Mouse (Mus musculus): ENCODE results near the gene Chil1.

DNA sequence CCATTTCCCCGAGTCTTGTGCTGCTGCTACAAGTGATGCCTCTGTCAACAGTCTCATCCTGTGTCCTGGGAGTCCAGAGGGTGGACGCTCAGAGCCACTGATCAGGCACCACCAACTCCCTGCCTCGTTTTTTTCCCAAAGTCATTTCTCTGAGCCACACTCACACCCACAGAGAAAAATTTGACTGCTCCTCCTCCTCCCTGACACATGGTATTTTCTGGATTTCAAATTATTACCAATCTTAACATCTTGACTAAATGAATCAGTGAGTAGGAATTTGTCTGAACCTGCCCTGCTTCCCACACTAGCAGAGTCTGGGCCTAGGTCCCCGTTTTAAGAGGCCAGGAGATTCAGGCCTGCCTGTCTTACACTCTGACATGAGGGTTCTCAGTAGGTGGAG is 10.0 kb downstream of the Chil1 start:
- no peak for TF ChIP-seq CTCF (IDR thresholded peaks at IDR 0.05; ENCODE audit: insufficient read depth, low read depth, low read length)
- no peak for TF ChIP-seq POLR2A (IDR thresholded peaks at IDR 0.05; ENCODE audit: insufficient read depth, low read depth, low read length)

Measured in olfactory bulb, adult 2 months (tissue).